Mouse (Mus musculus) limb, embryonic 14.5 days (tissue): Measurements from ENCODE around the gene Timm9. TPM values are rescaled to one million over a fixed set of nuclear protein-coding genes. Genes with fewer than 3 reads are reported as not detected.

ENCODE experiments used
- ATAC-seq: fragments of 200-750 bp; cut with Nextera tagmentation; 2 replicates; pipeline ENCODE4 v1.8.0; 2017; ENCODE audit warnings: low read depth, moderate number of reproducible peaks, moderate TSS enrichment; ENCODE audit not compliant: low FRiP score
- DNase-seq: peaks from one replicate; pipeline ENCODE4 v3.0.0-alpha.2; 2015; ENCODE audit warnings: low spot score
- H3K27ac ChIP-seq: fragments of 300-500 bp; sonication (generic); replicated peaks from 2 replicates; pipeline ENCODE4 v1.5.1; 2014; ENCODE audit warnings: low read depth, mild to moderate bottlenecking, low read length, moderate library complexity, mixed read lengths
- H3K27me3 ChIP-seq: fragments of 300-500 bp; sonication (generic); 2 replicates; pipeline ENCODE4 v1.6.1; 2014; ENCODE audit warnings: low read length, mixed read lengths; ENCODE audit not compliant: control insufficient read depth, insufficient read depth
- H3K36me3 ChIP-seq: fragments of 300-500 bp; sonication (generic); 2 replicates; pipeline ENCODE4 v1.6.1; 2014; ENCODE audit warnings: mild to moderate bottlenecking, low read length, moderate library complexity, mixed read lengths; ENCODE audit not compliant: control insufficient read depth, insufficient read depth
- H3K4me1 ChIP-seq: fragments of 300-500 bp; sonication (generic); 2 replicates; pipeline ENCODE4 v1.6.1; 2014; ENCODE audit warnings: antibody characterized with exemption, low read length, mixed read lengths; ENCODE audit not compliant: control insufficient read depth, insufficient read depth
- H3K4me2 ChIP-seq: fragments of 300-500 bp; sonication (generic); replicated peaks from 2 replicates; pipeline ENCODE4 v1.6.1; 2014; ENCODE audit warnings: low read depth, mild to moderate bottlenecking, low read length, moderate library complexity; ENCODE audit not compliant: severe bottlenecking
- H3K4me3 ChIP-seq: fragments of 300-500 bp; sonication (generic); replicated peaks from 2 replicates; pipeline ENCODE4 v1.5.1; 2014; ENCODE audit warnings: low read length
- H3K9ac ChIP-seq: fragments of 300-500 bp; sonication (generic); 2 replicates; pipeline ENCODE4 v1.6.1; 2014; ENCODE audit warnings: mild to moderate bottlenecking, low read depth, low read length, moderate library complexity; ENCODE audit not compliant: severe bottlenecking
- H3K9me3 ChIP-seq: fragments of 300-500 bp; sonication (generic); 2 replicates; pipeline ENCODE4 v1.6.1; 2016; ENCODE audit warnings: low read length; ENCODE audit not compliant: control insufficient read depth
- POLR2A ChIP-seq: fragments of 200-500 bp; IDR thresholded peaks from 2 replicates; pipeline ENCODE4 v1.8.0; 2012; ENCODE audit warnings: inconsistent platforms, mild to moderate bottlenecking, moderate library complexity, borderline replicate concordance; ENCODE audit not compliant: insufficient read depth, insufficient read length; ENCODE audit errors: extremely low read depth
- WGBS: fragments of 180-500 bp; shearing (Covaris S2); extraction: QIAGEN DNeasy Blood & Tissue Kit; methylation state at CpG from one replicate; pipeline ENCODE4 v1.1.7; 2014; 5-methylcytosine and 5-hydroxymethylcytosine counted together
- polyA plus RNA-seq, 2 experiments: library from polyadenylated mRNA; depleted of rRNA in 1 of 2; stranded (reverse) in 1 of 2; unstranded in 1 of 2; fragments of >200 nt; fragmentation: Nextera tagmentation in 1 of 2; extraction: Ambion mirVana in 1 of 2; gene quantifications; 2 replicates each; pipeline versions ENCODE4 v1.2.1 to v1.2.3; 2012 to 2014

Gene Timm9
- polyA plus RNA-seq, 2 experiments: 53.6 to 74.3 TPM

GRCm38 (mm10) chr12:71157974-71158373, 21.5 kb upstream of the Timm9 start:
- ATAC-seq: no peak
- no peak overlapping the region for H3K4me3 ChIP-seq
- no peaks in the 10 kb centered on the region for H3K9me3 ChIP-seq
- H3K36me3 ChIP-seq: peaks cover 76% of the 10 kb centered on the region
- TF ChIP-seq POLR2A: no peak
- H3K4me1 ChIP-seq: no peaks in the 10 kb centered on the region
- H3K9ac ChIP-seq: no peak overlapping the region
- H3K27me3 ChIP-seq: no peaks in the 10 kb centered on the region
- 86% methylated on average over 6 of the region's 6 CpGs for WGBS
- DNase-seq: no peak
- H3K27ac ChIP-seq: no peak overlapping the region
- H3K4me2 ChIP-seq: no peak overlapping the region

- Histone ChIP-seq H3K27ac (no peak overlapping the region), H3K9ac (no peak overlapping the region), H3K4me2 (no peak overlapping the region), H3K4me3 (no peak overlapping the region), H3K4me1 (no peaks in the 10 kb centered on the region), H3K36me3 (peaks cover 76% of the 10 kb centered on the region), H3K27me3 (no peaks in the 10 kb centered on the region), H3K9me3 (no peaks in the 10 kb centered on the region)
- ATAC-seq (no peak), DNase-seq (no peak)
- WGBS: 91% methylated on average over 6 of the region's 6 CpGs
- TF ChIP-seq POLR2A: no peak
Measured at GRCm38 (mm10) chr12:71154979-71155378, 18.5 kb upstream of the Timm9 start.

- Histone ChIP-seq H3K4me2 (no peak overlapping the region), H3K9ac (no peak overlapping the region), H3K36me3 (peaks cover 74% of the 10 kb centered on the region), H3K27me3 (no peaks in the 10 kb centered on the region), H3K9me3 (no peaks in the 10 kb centered on the region), H3K4me1 (no peaks in the 10 kb centered on the region), H3K27ac (no peak overlapping the region), H3K4me3 (no peak overlapping the region)
- WGBS: 95% methylated on average over 8 of the region's 8 CpGs
- ATAC-seq (no peak), DNase-seq (no peak)
- TF ChIP-seq POLR2A: no peak
Measured at GRCm38 (mm10) chr12:71150167-71150566, 13.7 kb upstream of the Timm9 start.

- no peaks in the 10 kb centered on the region for H3K27me3 ChIP-seq
- ATAC-seq (no peak), DNase-seq (no peak)
- no peak overlapping the region for H3K4me2 ChIP-seq
- 84% methylated on average over 6 of the region's 6 CpGs for WGBS
- H3K36me3 ChIP-seq: peaks cover 75% of the 10 kb centered on the region
- H3K9me3 ChIP-seq: no peaks in the 10 kb centered on the region
- TF ChIP-seq POLR2A: no peak
- H3K27ac ChIP-seq: no peak overlapping the region
- no peak overlapping the region for H3K4me3 ChIP-seq
- no peak overlapping the region for H3K9ac ChIP-seq
- H3K4me1 ChIP-seq: no peaks in the 10 kb centered on the region
Measured at GRCm38 (mm10) chr12:71149456-71149855, 13.0 kb upstream of the Timm9 start.

GRCm38 (mm10) chr12:71148801-71149200, 12.3 kb upstream of the Timm9 start:
- peaks cover 81% of the 10 kb centered on the region for H3K36me3 ChIP-seq
- 93% methylated on average over 9 of the region's 9 CpGs for WGBS

GRCm38 (mm10) chr12:71147641-71148040, 11.2 kb upstream of the Timm9 start:
- Histone ChIP-seq H3K36me3 (peaks cover 82% of the 10 kb centered on the region), H3K27ac (no peak overlapping the region)
- no peak for TF ChIP-seq POLR2A

More at GRCm38 (mm10) chr12:71148801-71149200, 12.3 kb upstream of the Timm9 start:
- H3K4me1 ChIP-seq: no peaks in the 10 kb centered on the region
- H3K27me3 ChIP-seq: no peaks in the 10 kb centered on the region
- H3K9ac ChIP-seq: no peak overlapping the region
- no peak overlapping the region for H3K27ac ChIP-seq
- DNase-seq: no peak
- H3K9me3 ChIP-seq: no peaks in the 10 kb centered on the region
- no peak overlapping the region for H3K4me3 ChIP-seq
- no peak for TF ChIP-seq POLR2A
- no peak overlapping the region for H3K4me2 ChIP-seq
- no peak for ATAC-seq

More at GRCm38 (mm10) chr12:71147641-71148040, 11.2 kb upstream of the Timm9 start:
- Histone ChIP-seq H3K4me3 (no peak overlapping the region), H3K27me3 (no peaks in the 10 kb centered on the region), H3K4me2 (no peak overlapping the region), H3K4me1 (no peaks in the 10 kb centered on the region), H3K9me3 (no peaks in the 10 kb centered on the region), H3K9ac (no peak overlapping the region)
- 82% methylated on average over 3 of the region's 3 CpGs for WGBS
- DNase-seq (peak; percentile 34), ATAC-seq (no peak)
